ENCODE assay signal across 28 mouse cellular contexts in the genomic region with DNA sequence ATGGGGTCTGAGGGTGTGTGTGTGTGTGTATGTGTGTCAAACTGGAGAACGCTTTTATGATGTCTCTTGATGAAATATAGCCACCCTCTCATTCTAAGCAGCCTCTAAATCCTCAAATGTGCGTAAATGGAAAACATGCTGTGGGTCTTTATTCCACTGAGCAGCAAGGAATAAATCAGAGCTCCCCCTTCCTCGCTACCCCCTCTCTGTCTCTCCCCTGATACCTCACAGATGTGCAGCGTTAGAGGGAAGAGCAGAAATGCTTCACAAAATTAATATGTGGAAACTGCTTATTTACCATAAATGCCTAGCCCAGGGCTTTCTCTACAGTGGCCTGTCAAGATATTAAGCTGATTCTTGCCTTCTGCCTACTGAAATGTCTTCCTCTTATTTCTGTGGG.
DNase-seq lines count a peak whose midpoint lies in the region; ATAC-seq and TF ChIP-seq lines count a peak whose summit lies in the region.
"Had no signal": no experiment of that assay in that cellular context is flagged by ENCODE, and none has a peak within 500 bp of the region (broad histone marks: within the 10 kb centered on the region; RNA-seq: fewer than 3 reads in every experiment).

No protein-coding gene starts in this region.

- no peaks in the 10 kb centered on the region for H3K9me3 ChIP-seq in embryonic facial prominence, embryonic 11.5 days (replicated peaks; ENCODE audit: control insufficient read depth, low read length)
- H3K9me3 ChIP-seq in embryonic facial prominence, embryonic 10.5 days, result no peaks in the 10 kb centered on the region
- H3K9me3 ChIP-seq in kidney, postnatal 0 days (replicated peaks; ENCODE audit: low read length), result no peaks in the 10 kb centered on the region
- H3K9me3 ChIP-seq in kidney, embryonic 14.5 days (ENCODE audit: control insufficient read depth, low read length), result no peaks in the 10 kb centered on the region
- H3K9me3 ChIP-seq: embryonic facial prominence, embryonic 15.5 days; forebrain, embryonic 12.5 days; heart, embryonic 13.5 days; hindbrain, embryonic 10.5 days; limb, embryonic 12.5 days; liver, embryonic 15.5 days; midbrain, embryonic 12.5 days; stomach, embryonic 15.5 days had no signal

- TF ChIP-seq CTCF in kidney, postnatal 0 days (IDR thresholded peaks at IDR 0.05; ENCODE audit: low read depth), result no peak
- TF ChIP-seq CTCF in brain, embryonic 14.5 days (IDR thresholded peaks at IDR 0.05; ENCODE audit: borderline replicate concordance, extremely low read depth, insufficient read depth, insufficient read length), result no peak

- H3K27me3 ChIP-seq in embryonic facial prominence, embryonic 11.5 days (ENCODE audit: control insufficient read depth, insufficient read depth, low read length), result no peaks in the 10 kb centered on the region
- H3K27me3 ChIP-seq in embryonic facial prominence, embryonic 10.5 days (replicated peaks; ENCODE audit: low read depth, poor library complexity, severe bottlenecking), result no peaks in the 10 kb centered on the region
- H3K27me3 ChIP-seq in kidney, postnatal 0 days (ENCODE audit: insufficient read depth, low read length), result no peaks in the 10 kb centered on the region
- H3K27me3 ChIP-seq in kidney, embryonic 14.5 days (ENCODE audit: control insufficient read depth, insufficient read depth, low read length), result no peaks in the 10 kb centered on the region
- H3K27me3 ChIP-seq: embryonic facial prominence, embryonic 15.5 days; heart, embryonic 13.5 days; liver, embryonic 15.5 days; midbrain, embryonic 12.5 days; Patski; stomach, embryonic 15.5 days had no signal

- no peaks in the 10 kb centered on the region for H3K36me3 ChIP-seq in embryonic facial prominence, embryonic 11.5 days (replicated peaks; ENCODE audit: control insufficient read depth, insufficient read depth, low read depth, low read length)
- H3K36me3 ChIP-seq in embryonic facial prominence, embryonic 10.5 days (replicated peaks), result no peaks in the 10 kb centered on the region
- no peaks in the 10 kb centered on the region for H3K36me3 ChIP-seq in kidney, postnatal 0 days (ENCODE audit: insufficient read depth, low read length)
- H3K36me3 ChIP-seq in kidney, embryonic 14.5 days (ENCODE audit: control insufficient read depth, insufficient read depth, low read length), result no peaks in the 10 kb centered on the region
- H3K36me3 ChIP-seq: embryonic facial prominence, embryonic 15.5 days; forebrain, embryonic 12.5 days; heart, embryonic 13.5 days; hindbrain, embryonic 10.5 days; limb, embryonic 12.5 days; liver, embryonic 15.5 days; midbrain, embryonic 12.5 days; stomach, embryonic 15.5 days had no signal

- WGBS in embryonic facial prominence, embryonic 11.5 days, result 65% methylated on average over 4 of the region's 4 CpGs
- WGBS in embryonic facial prominence, embryonic 10.5 days, result 85% methylated on average over 4 of the region's 4 CpGs
- WGBS in kidney, postnatal 0 days, result 45% methylated on average over 4 of the region's 4 CpGs
- 40% methylated on average over 4 of the region's 4 CpGs for WGBS in kidney, embryonic 14.5 days

- no peak for ATAC-seq in embryonic facial prominence, embryonic 11.5 days (replicated peaks; ENCODE audit: insufficient number of reproducible peaks, low FRiP score, low TSS enrichment, low read depth)
- ATAC-seq in kidney, postnatal 0 days (replicated peaks; ENCODE audit: low FRiP score, low read depth), result no peak
- ATAC-seq in kidney, embryonic 14.5 days (ENCODE audit: low FRiP score, low TSS enrichment), result no peak
- ATAC-seq: forebrain, postnatal 0 days; inflammation-experienced regulatory T-cells, adult 6 months; Patski had no signal

- no peak overlapping the region for H3K27ac ChIP-seq in embryonic facial prominence, embryonic 11.5 days (replicated peaks; ENCODE audit: low read depth, low read length)
- no peak overlapping the region for H3K27ac ChIP-seq in embryonic facial prominence, embryonic 10.5 days (replicated peaks)
- H3K27ac ChIP-seq in kidney, postnatal 0 days, result no peak overlapping the region
- H3K27ac ChIP-seq in kidney, embryonic 14.5 days (ENCODE audit: low read depth, low read length), result no peak overlapping the region
- H3K27ac ChIP-seq: embryonic facial prominence, embryonic 15.5 days; forebrain, embryonic 12.5 days; heart, embryonic 13.5 days; hindbrain, embryonic 10.5 days; limb, embryonic 12.5 days; liver, embryonic 15.5 days; midbrain, embryonic 12.5 days; stomach, embryonic 15.5 days had no signal

- TF ChIP-seq POLR2A in brain, embryonic 14.5 days (IDR thresholded peaks at IDR 0.05; ENCODE audit: borderline replicate concordance, extremely low read depth, insufficient read depth, insufficient read length, poor library complexity, severe bottlenecking), result no peak

- H3K4me3 ChIP-seq in embryonic facial prominence, embryonic 11.5 days (ENCODE audit: low read depth, low read length), result no peak overlapping the region
- H3K4me3 ChIP-seq in embryonic facial prominence, embryonic 10.5 days, result no peak overlapping the region
- H3K4me3 ChIP-seq in kidney, postnatal 0 days (replicated peaks; ENCODE audit: low read depth, low read length), result no peak overlapping the region
- no peak overlapping the region for H3K4me3 ChIP-seq in kidney, embryonic 14.5 days (ENCODE audit: low read length)
- H3K4me3 ChIP-seq: embryonic facial prominence, embryonic 15.5 days; forebrain, embryonic 12.5 days; heart, embryonic 13.5 days; hindbrain, embryonic 10.5 days; limb, embryonic 12.5 days; liver, embryonic 15.5 days; midbrain, embryonic 12.5 days; stomach, embryonic 15.5 days had no signal

- DNase-seq in embryonic facial prominence, embryonic 11.5 days (ENCODE audit: low spot score), result peak; percentile 42
- DNase-seq in embryonic facial prominence, embryonic 10.5 days (ENCODE audit: low spot score), result no peak
- peak; percentile 24 for DNase-seq in kidney, postnatal 0 days (ENCODE audit: low spot score)
- DNase-seq in brain, embryonic 14.5 days (ENCODE audit: low read depth), result peak; percentile 46
- peak; percentile 24 for DNase-seq in hindlimb bud, embryonic 11.5 days (ENCODE audit: extremely low spot score, low read depth, low spot score)
- DNase-seq in urinary bladder, postnatal 10 days (ENCODE audit: low spot score), result no peak
- DNase-seq in thymus, postnatal 4 days, result no peak
- DNase-seq: adrenal gland, postnatal 14 days; cerebellum, adult 11-12 months; cerebellum, adult 9-11 months; forebrain, postnatal 0 days; heart, postnatal 10 days; kidney, adult 2 months; kidney, postnatal 14 days; layer of hippocampus, adult 9-11 months; lung, embryonic 14.5 days; right cerebral cortex, postnatal 25 days had no signal

- H3K9ac ChIP-seq in embryonic facial prominence, embryonic 11.5 days (replicated peaks; ENCODE audit: low read length), result no peak overlapping the region
- H3K9ac ChIP-seq in kidney, postnatal 0 days (ENCODE audit: low read depth, low read length), result no peak overlapping the region
- no peak overlapping the region for H3K9ac ChIP-seq in kidney, embryonic 14.5 days (ENCODE audit: low read depth, low read length)
- H3K9ac ChIP-seq: embryonic facial prominence, embryonic 15.5 days; forebrain, embryonic 12.5 days; forebrain, postnatal 0 days; heart, embryonic 13.5 days; limb, embryonic 12.5 days; liver, embryonic 15.5 days; lung, embryonic 14.5 days; midbrain, embryonic 12.5 days; stomach, embryonic 15.5 days had no signal

- no peaks in the 10 kb centered on the region for H3K4me1 ChIP-seq in embryonic facial prominence, embryonic 11.5 days (ENCODE audit: control insufficient read depth, insufficient read depth, low read length)
- H3K4me1 ChIP-seq in embryonic facial prominence, embryonic 10.5 days, result peaks cover 12% of the 10 kb centered on the region
- H3K4me1 ChIP-seq in kidney, postnatal 0 days (replicated peaks; ENCODE audit: insufficient read depth, low read length), result no peaks in the 10 kb centered on the region
- H3K4me1 ChIP-seq in kidney, embryonic 14.5 days (ENCODE audit: control insufficient read depth, insufficient read depth, low read length), result no peaks in the 10 kb centered on the region
- H3K4me1 ChIP-seq: embryonic facial prominence, embryonic 15.5 days; forebrain, embryonic 12.5 days; liver, embryonic 15.5 days; midbrain, embryonic 12.5 days; stomach, embryonic 15.5 days had no signal

- no peak overlapping the region for H3K4me2 ChIP-seq in embryonic facial prominence, embryonic 11.5 days (ENCODE audit: low read depth, low read length)
- H3K4me2 ChIP-seq in kidney, postnatal 0 days (ENCODE audit: low read length), result no peak overlapping the region
- no peak overlapping the region for H3K4me2 ChIP-seq in kidney, embryonic 14.5 days (replicated peaks; ENCODE audit: low read depth, low read length)
- H3K4me2 ChIP-seq: embryonic facial prominence, embryonic 15.5 days; forebrain, embryonic 12.5 days; heart, embryonic 13.5 days; limb, embryonic 12.5 days; liver, embryonic 15.5 days; lung, embryonic 14.5 days; midbrain, embryonic 12.5 days; stomach, embryonic 15.5 days had no signal

Comparison
In these comparisons a context has a peak if more than half of its experiments do, and no peak if none do; other contexts are left out.
1. DNase-seq: peak in embryonic facial prominence, embryonic 11.5 days (single experiment), kidney, postnatal 0 days (single experiment), brain, embryonic 14.5 days (single experiment) and hindlimb bud, embryonic 11.5 days (single experiment); none in embryonic facial prominence, embryonic 10.5 days (single experiment), urinary bladder, postnatal 10 days (single experiment) and thymus, postnatal 4 days (single experiment).